Mouse (Mus musculus): Measurements from ENCODE around the gene Sbk3. TPM values are rescaled to one million over a fixed set of nuclear protein-coding genes. Genes with fewer than 3 reads are reported as not detected.

Sbk3 gene
- total RNA-seq, 2 experiments from 2014 or later: not detected

- ATAC-seq (ENCODE audit: poor library complexity, severe bottlenecking): no peak
These were observed 34.1 kb downstream of the Sbk3 start for GRCm38 (mm10) chr7:4936832-4937231.

DNA sequence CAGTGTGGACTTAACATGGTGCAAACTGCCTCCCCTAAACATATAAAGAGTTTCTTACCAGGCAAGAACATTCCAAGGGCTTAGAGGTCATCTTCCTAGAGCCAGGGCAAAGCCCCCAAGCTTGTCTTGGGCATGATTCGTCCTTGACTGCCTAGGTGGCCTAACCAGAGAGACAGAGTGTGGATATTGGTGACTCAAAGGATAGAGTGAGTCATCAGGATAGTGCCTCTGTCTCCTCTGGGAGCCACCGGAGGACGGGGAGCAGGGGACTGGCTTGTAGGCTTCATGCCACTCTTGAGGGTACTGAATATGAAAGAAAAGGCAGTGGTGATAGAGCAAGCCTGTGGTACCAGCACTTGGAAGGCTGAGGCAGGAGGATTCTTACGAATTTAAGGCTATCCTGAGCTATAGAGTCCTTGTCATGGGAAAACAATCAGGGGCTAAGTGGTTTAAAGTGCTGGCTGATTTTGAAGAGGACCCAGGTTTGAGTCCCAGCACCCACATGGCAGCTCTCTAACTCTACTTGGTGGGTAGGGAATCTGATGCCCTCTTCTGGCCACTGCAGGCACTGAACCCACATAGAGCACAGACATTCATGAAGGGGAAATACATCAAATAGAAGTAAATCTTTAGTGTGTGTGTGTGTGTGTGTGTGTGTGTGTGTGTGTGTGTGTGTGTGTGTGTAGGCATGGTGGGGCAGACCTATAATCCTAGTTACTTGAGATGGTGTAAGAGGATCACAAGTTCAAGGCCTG, 36.6 kb downstream of the Sbk3 start:
- no peak; the same call in 1 of the 2 replicates for ATAC-seq (ENCODE audit: poor library complexity, severe bottlenecking)

- no peak for ATAC-seq (ENCODE audit: poor library complexity, severe bottlenecking)
These were observed 37.9 kb downstream of the Sbk3 start for GRCm38 (mm10) chr7:4933103-4933502.

GRCm38 (mm10) chr7:4928323-4928722, 42.6 kb downstream of the Sbk3 start:
- no peak for ATAC-seq (ENCODE audit: poor library complexity, severe bottlenecking)

- ATAC-seq (ENCODE audit: poor library complexity, severe bottlenecking): no peak
These were observed 43.3 kb downstream of the Sbk3 start for GRCm38 (mm10) chr7:4927711-4928110.

GRCm38 (mm10) chr7:4926849-4927248, 44.1 kb downstream of the Sbk3 start:
- ATAC-seq (ENCODE audit: poor library complexity, severe bottlenecking): no peak

DNA sequence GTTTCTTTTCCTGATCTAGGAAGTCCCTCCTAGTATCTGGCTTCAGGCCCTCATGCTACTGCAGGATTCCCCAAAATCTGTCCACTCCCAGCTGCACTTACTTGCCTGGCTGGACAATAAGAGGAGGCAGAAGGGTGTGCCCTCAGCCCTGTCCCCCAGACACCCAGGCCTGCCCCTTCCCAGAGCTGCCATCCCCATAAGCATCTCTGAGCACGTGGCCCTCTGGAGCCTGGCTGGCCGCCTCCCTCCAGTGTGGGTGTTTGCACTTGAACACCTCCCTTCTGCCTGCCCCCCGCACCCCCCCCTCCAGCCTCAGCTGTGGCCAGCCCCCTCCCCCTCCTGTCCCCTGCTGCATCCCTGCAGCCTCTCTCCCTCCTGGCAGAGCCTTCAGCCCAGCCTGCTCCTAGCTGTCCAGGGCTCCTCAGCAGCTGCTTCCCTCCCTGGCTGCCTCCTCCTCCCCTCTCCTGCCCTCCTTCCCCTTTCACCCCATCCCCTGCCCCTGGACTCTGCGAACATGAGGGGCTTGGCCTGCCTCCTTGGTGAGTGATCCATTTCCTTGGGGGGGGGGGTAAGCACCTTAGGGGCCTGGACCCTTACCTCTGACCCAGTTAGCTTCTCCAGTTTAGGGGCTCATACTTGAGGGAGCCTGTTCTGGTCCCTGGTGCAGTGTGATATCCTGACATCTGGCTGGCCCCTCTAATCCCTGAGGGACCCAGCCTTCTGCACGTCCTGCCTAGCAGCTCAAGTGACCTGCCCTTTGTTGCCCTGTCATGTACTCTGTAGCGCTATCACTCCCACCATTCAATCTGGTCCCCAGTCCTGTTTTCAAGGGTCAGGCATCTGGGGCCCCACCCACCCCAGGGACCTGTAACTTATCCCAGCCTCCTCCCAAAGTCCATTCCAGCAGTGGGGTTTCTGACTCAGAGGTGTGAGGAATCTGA, 45.3 kb downstream of the Sbk3 start, which contains the start of gene Ssc5d:
Ssc5d (plus strand) TSS at position 345 of the 941 bp plus-strand sequence.
- no peak for ATAC-seq (ENCODE audit: poor library complexity, severe bottlenecking)

- ATAC-seq (ENCODE audit: poor library complexity, severe bottlenecking): no peak
These were observed 46.1 kb downstream of the Sbk3 start for GRCm38 (mm10) chr7:4924891-4925301.

GRCm38 (mm10) chr7:4924483-4924882, 46.5 kb downstream of the Sbk3 start:
- no peak for ATAC-seq (ENCODE audit: poor library complexity, severe bottlenecking)

DNA sequence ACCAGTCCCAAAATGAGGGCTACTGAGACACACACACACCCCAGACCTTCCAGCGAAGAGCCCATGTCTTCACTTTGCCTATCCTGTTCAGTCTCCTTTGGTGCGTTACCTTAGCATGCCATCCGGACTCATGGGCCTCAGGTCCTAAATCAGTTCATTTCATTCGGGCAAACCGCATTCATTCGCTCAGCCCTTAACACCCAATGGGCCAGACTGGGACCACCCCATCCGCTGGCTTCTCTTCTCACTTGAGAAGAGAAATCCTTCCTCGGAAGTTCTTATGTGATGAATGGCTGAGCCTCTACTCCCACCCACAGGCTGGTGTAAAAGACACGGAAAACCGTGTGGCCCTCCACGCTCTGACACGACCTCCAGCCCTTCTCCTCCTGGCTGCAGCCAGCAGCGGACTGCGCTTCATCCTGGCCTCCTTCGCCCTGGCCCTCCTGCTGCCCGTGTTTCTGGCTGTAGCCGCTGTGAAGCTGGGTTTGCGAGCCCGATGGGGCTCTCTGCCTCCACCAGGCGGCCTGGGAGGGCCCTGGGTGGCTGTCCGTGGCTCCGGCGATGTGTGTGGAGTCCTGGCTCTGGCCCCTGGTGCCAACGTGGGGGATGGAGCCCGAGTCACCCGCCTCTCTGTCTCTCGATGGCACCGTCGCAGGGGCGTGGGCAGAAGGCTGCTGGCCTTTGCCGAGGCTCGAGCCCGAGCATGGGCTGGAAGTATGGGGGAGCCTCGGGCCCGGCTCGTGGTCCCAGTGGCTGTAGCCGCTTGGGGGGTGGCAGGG, 47.2 kb downstream of the Sbk3 start:
- ATAC-seq (ENCODE audit: poor library complexity, severe bottlenecking): peak; percentile 50

- ATAC-seq (ENCODE audit: poor library complexity, severe bottlenecking): 0 out of 2 replicates have a peak, but pooled peaks have one; percentile 23
These were observed 47.9 kb downstream of the Sbk3 start for GRCm38 (mm10) chr7:4922931-4923565.

DNA sequence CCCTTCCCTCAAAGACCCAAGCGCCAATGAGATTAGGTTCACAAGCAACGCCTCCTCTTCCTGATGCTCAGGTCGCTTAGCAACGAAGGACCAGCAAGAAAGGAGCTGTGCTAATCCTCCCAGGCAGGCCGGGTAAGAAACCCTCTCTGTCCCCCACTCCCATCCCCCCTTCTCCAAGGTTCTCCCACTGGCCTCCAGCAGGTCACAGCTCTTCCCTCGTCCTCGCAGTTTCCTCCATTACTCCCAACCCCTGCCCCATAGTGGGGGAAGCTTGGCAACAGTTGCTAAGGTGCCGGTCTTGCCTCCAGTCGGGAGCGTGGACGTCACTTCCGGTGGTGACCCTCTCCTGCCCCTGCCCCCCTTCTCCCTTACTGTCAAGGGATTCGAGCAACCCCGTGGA, 48.5 kb downstream of the Sbk3 start:
- peak; percentile 26; the same call in 1 of the 2 replicates for ATAC-seq (ENCODE audit: poor library complexity, severe bottlenecking)

- ATAC-seq (ENCODE audit: poor library complexity, severe bottlenecking): no peak
These were observed 49.0 kb downstream of the Sbk3 start, which contains the start of gene Nat14 for GRCm38 (mm10) chr7:4921824-4922482. Nat14 (plus strand) TSS chr7:4922028.

- no peak; the same call in 1 of the 2 replicates for ATAC-seq (ENCODE audit: poor library complexity, severe bottlenecking)
These were observed 49.8 kb downstream of the Sbk3 start for GRCm38 (mm10) chr7:4920976-4921823.

DNA sequence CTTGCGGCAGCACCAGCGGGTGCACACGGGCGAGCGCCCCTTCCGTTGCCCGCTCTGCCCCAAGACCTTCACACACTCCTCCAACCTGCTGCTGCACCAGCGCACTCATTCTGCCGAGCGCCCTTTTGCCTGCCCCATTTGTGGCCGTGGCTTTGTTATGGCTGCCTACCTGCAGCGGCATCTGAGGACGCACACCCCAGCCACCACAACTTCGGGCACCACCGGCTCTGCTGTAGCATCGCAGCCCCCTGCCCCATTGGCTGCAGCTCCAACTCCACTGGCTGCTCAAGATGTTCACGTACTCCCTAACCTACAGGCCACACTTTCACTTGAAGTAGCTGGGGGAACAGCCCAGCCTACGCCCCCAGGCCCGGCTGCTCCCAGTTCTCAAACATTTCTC, 50.5 kb downstream of the Sbk3 start:
- no peak for ATAC-seq (ENCODE audit: poor library complexity, severe bottlenecking)

GRCm38 (mm10) chr7:4919971-4920370, 51.0 kb downstream of the Sbk3 start:
- no peak for ATAC-seq (ENCODE audit: poor library complexity, severe bottlenecking)

DNA sequence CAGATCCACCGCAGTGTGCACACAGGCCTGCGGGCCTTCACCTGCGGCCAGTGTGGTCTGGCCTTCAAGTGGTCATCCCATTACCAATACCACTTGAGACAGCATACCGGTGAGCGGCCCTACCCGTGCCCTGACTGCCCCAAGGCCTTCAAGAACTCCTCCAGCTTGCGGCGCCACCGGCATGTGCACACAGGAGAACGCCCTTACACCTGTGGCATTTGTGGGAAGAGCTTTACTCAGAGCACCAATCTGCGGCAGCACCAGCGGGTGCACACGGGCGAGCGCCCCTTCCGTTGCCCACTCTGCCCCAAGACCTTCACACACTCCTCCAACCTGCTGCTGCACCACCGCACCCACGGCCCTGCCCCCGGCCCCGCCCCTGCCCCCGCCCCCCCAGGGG, 51.9 kb downstream of the Sbk3 start:
- no peak for ATAC-seq (ENCODE audit: poor library complexity, severe bottlenecking)

DNA sequence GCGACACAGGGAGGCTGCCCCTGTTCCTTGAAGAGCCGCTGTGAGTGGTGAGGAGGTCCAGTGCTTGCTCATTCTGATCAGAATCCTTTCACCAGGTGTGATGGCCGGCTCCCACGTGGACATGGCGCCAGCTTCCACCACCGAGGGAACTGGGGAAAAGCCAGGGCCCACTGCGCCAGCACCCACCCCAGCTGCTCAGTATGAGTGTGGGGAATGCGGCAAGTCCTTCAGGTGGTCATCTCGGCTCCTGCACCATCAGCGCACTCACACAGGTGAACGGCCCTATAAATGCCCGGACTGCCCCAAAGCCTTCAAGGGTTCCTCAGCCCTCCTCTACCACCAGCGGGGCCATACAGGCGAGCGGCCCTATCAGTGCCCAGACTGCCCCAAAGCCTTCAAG, 52.3 kb downstream of the Sbk3 start:
- no peak for ATAC-seq (ENCODE audit: poor library complexity, severe bottlenecking)

- no peak for ATAC-seq (ENCODE audit: poor library complexity, severe bottlenecking)
These were observed 53.5 kb downstream of the Sbk3 start for GRCm38 (mm10) chr7:4917494-4917893.

Measured in megakaryocyte, adult 5-6 weeks (primary cell).